Mouse (Mus musculus): ENCODE measurements around the gene Slc5a2.

- no peak for TF ChIP-seq CTCF (IDR thresholded peaks at IDR 0.05; ENCODE audit: control insufficient read depth, insufficient read depth, insufficient replicate concordance, low read depth, low read length)
- no peak for TF ChIP-seq POLR2A (IDR thresholded peaks at IDR 0.05; ENCODE audit: control insufficient read depth, low read depth, low read length)
These were observed 26.5 kb upstream of the Slc5a2 start for GRCm38 (mm10) chr7:128238991-128239390.
